Mouse (Mus musculus) ovary, postnatal 36 days (tissue): ENCODE data around the gene Limch1.

Source experiments
- DNase-seq: peaks from one replicate; pipeline ENCODE4 v3.0.0; 2022; ENCODE audit warnings: low spot score, mixed read lengths

The Limch1 gene

DNA sequence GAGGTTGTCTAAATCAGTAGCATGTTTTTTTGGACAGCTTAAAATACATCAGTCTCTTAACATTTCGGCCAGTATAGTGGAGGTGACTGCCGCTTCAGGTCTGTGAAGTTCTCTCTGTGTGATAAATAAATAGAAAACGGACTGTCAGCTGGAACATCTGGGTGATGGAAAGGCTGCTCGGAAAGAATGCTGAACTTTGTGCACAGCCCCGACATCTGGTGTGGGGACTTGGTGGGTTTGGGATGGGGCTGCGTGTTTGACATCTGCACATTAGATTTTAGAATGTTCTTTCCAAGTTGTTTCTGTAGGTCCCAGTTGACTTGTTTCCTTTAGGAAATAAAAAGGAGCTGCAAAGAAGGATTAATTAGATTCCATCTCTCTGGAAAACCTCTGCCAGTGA is 89.1 kb downstream of the Limch1 start:
- DNase-seq, result no peak

DNA sequence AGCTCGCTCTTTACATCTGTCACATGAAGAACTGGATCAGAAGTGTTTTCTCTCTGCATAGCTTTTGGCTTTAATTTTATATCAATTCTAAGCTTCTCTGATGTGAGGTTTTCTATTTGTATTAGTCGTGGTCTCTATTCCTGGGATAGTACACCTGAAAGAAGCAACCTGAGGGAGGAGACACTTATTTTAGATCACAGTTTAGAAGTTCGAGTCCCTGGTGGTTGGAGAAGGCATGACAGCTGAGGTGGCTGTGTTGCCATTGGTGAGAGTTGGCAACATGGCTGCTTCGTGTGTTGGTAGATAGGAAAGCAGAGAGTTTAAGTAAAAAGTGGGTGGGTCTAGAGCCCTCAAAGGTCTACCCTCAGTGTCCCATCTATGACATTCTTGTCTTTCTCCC is 91.3 kb downstream of the Limch1 start:
- DNase-seq, result no peak

DNA sequence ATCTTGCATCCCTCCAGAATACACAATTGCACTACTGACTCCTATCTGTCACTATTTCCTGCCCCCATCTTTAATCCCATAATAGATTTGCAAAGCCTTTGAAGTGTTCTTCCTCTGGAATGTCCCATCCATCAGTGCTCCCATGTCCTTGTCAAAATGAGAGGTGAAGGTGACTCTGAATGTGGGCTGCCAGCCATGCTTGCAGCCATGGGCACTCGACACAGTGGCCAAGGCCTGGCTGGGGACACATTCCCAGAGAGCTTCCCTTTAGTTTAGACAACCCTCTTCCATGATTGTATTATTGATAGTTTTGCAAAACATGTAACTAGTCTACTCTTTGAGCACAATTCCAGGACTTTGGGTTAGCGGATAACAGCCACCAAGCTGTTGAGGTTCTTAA is 96.3 kb downstream of the Limch1 start:
- no peak for DNase-seq

DNA sequence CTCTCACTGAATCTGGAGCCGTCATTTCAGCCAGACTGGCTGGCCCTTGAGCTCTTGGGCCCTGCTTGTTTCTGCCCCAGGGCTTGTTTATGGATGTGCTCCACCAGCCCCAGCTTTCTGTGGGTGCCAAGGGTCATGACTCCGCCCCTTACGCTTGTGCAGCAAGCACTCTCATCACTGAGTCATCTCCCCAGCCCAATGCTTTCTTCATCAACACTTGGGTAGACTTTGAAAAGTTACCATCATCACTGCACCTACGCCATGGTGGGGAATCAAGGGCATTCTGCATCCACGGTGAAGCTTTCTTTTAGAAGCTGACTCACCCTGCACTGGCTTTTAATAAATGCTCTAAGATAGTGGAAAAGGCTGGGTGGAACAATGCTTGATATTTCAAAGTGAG is 97.1 kb downstream of the Limch1 start:
- no peak for DNase-seq

DNA sequence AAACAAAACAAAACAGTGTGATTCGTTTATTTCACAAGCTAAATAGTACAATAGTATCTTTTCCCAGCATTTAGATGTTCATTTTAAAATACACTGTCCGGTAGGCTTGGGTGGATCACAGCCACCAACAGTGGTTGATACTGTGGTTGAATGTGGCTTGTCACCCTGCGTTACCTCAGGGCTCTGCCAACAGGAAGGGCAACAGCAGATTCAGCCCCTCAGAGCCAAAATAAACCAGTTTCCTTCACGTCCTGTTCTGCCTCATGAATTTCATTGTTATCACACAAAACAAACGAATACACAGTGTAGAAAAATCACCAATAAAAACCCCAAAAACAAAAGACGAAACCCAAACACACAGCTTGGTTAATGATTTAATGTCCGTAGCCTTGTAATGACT is 102.5 kb downstream of the Limch1 start:
- no peak for DNase-seq

DNA sequence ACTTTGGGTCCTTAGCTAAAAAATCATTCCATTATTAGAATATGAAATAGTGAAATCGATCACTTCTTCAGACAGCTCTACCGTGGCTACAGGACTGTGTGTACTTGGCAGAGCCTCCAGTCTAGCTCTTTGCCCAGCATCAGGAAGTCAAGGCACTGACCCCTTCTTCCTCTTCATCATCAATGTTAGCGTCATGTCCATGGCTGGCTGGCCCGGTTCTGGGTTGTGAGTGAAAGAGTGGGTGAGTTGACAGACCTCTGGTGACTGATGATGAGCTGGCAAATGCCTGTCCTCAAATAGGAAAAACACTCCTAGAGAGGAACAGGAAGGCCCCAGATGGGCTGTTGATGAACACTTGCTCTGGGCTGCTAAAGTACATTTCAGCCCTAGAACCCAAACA is 103.5 kb downstream of the Limch1 start:
- DNase-seq, result no peak

DNA sequence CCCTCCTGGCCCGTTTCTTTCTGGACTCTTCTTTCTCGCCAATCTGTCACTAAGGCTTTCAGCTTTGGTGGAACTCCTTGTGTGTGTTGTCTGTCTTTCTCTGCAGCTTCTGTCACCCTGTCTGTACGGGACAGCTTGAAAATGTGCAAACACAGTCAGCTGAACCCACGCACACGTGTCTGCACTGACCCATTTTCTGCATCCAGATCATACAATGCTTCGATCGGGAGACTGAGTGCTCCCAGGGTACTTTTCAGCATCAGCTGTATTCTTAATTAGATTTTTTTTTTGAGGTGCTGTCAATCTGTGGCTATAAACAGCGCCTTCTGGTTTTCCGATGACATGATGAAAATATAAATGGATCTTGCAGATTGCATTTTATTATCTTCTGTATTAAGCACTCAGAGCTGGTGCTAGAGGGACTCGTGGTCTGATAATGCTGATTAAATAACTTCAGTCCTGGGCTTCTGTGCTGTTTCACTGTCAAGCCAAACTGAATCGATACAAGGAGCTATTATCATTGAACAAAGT is 105.2 kb downstream of the Limch1 start:
- no peak for DNase-seq

DNA sequence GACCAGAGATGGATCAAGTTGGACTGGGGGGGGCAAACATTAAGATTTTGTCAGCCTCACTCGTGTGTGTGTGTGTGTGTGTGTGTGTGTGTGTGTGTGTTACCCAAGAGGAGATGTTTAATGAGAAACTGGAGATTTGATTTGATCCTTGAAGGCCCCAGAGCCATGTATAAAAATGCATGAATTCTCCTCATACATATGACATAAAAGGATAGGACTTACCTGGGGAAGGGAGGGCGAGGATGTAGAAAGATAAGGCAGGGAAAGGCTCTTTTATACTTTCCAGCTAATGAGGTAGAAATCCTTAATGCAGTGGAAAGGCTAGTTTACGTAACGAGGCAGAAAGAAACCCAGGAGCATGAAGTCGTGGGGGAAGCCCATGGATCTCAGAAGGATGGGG is 106.1 kb downstream of the Limch1 start:
- DNase-seq, result no peak

DNA sequence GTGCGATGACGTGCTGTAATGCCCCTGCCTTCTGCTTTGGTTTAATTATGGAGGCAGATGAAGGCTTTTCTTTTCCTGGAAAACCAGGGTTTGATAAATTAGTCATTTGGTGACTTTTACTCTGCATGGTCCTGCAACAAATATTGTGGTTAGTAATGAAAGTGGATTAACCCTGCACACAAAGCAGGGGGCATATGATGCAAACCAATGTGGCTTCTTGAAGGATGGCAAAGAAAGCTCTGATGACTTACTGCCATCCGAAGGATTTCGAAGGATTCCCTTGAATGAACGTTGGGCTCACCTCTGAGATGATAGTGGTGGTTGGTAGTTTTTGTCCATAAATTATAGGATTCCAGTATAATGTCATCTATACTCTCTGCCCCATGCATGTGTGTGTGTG is 108.6 kb downstream of the Limch1 start:
- no peak for DNase-seq

DNA sequence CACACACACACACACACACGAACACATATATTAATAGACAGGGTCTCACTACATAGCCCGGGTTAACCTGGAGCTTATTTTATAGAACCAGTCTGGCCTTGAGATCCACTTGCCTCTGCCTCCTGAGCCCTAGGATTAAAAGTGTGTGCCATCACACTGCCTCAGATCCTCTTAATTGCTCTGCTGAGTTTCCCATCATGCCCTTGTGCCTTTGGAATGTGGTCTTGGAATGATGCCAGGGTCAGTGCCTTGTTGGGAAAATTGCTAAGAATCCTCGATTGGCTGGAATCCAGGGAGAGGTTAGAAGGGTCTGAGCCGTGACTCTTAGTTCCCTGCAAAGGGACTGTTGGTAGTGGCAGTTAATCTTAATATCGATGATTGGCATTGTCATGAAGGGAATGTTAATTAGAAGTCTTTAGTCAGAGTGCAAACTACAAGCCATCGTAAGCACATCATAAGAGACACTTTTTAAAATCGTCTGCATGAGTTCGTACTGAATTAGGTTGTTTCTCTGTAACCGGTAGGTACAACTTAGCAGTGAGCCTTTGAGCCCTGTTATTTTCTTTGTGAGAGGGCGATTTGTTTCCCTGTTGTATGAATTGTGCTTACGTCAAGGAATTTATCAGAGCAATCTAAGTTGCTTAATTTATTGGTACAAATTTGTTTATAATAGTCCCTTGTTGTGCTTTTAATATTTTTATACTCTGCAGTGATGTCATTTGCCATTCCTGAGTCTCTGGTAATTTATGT is 109.9 kb downstream of the Limch1 start:
- no peak for DNase-seq

DNA sequence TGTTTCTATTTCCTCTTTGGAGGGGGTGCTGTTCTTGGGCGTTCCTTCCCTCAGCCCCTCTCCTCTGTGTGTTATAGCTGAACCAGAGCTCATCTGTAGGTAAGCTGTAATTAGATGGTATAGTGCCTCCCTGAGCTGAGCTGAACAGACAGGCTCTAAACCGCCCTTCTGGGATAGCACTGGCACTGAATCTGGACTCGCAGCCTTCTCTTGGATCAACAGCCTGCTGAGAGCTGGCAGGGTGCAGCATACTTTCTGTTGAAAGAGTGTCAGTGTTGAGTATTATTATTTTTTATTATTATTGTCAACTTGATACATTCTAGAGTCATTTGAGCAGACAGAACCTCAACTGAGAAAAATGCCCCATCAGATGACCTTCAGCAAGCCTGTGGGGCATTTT is 113.9 kb downstream of the Limch1 start:
- DNase-seq, result no peak

DNA sequence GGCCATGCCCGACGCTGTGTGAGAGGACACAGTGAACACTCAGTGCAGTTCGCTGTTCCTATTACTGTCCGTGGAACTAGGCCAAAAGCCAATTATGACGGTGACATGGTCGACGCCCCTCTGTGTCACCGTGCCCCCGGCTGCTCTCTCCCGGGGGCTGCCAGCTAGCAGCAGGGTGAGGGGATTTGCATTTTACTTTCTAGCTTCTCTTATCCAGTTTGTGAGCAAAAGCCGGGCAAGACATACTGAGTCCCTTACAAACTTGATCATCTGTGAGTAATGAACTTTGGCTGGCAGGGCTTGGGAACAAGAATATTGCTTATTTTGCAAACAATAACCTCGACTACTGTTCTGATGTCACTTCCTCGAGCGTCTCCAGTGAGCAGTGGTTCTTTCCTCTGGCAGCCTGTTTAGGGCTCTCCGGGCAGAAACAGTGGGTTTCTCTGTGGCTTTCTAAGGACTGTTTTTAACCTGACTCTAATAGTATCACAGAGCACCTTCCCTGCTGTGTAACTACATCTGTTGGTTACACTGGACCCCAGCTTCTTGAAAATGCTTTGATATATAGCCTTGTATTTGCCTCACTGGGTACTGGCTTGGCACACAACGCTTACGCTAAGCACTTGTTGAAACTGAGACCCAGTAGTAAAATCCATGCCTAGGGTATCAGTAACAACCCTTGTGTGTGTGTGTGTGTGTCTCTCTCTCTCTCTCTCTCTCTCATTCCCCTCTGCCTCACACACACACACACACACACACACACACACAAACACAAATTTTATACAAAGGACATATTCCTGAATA is 115.8 kb downstream of the Limch1 start:
- peak; percentile 13 for DNase-seq

DNA sequence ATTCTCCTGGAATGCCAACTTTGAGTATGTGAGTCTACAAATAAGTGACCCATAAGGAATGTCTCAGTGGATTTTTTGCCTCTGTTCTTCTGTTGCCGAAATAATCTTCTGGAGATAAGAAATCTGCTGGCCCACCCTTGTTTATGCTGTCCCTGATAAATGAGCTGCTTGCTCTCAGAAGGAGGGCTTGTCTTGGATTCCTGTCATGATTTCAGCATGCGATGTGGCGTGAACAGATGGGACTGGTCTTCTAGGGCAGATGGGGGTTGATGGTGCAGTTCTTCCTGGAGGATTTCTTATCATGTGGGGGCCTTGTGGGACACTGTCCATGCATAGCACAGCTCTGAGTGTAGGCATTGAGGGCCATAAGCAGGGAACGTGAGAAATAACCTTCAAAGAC is 116.5 kb downstream of the Limch1 start:
- no peak for DNase-seq

DNA sequence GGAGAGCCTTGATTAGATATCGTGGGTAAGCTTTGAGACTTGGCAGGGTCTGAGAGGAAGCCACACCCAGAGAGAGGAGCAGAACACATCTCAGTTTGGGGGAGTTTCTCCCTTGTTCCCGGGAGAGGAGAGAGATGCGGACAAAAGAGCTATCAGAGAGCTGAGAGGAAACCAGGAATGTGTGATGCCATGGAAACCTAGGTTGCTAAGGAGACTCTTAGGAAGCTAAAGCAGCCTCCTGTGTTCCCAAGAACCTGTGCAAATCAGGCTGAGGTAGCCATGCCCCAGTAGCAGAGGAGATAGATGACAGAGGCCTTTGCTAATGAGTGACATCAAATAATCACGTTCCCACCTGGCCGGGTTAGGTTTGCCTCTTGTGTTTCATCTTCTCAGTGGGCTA is 119.6 kb downstream of the Limch1 start:
- no peak for DNase-seq

DNA sequence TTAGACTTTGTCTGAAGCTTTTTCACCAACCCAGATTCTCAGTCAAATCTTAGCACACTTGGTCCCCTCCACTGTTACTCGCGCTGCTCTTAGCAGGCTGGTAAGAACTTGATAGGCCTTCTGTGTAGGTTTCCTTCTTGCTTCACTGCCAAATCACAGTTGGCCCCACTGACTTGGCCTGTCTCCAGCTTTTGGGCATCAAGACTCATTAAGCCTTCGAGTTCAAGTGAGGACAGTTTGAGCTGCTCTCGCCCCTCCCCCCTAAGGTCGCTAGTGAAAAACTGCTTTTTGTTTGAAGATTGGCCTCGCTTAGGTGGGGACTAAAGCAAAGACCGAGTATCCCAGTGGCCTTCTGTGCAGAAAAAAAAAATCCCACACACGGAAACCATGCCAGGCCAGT is 120.4 kb downstream of the Limch1 start:
- DNase-seq, result peak; percentile 13

DNA sequence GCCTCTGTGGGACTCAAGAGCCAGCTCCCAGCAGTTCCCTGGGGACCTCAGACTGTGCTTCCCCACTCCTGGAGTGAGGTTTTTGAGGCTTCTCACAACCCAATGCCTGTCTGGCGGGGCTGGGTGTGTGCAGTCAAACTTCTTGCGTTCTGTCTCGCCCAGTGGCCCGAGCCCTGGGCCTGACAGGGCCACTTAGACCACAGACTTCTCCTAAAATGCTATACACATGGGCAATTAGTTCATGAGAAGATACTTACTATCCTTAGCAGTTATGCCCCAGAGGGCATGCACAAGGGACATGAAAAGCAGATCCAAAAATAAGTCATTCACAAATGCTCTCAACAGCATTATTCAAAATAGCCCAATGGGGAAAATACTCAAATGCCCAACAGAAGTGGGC is 123.9 kb downstream of the Limch1 start:
- no peak for DNase-seq

DNA sequence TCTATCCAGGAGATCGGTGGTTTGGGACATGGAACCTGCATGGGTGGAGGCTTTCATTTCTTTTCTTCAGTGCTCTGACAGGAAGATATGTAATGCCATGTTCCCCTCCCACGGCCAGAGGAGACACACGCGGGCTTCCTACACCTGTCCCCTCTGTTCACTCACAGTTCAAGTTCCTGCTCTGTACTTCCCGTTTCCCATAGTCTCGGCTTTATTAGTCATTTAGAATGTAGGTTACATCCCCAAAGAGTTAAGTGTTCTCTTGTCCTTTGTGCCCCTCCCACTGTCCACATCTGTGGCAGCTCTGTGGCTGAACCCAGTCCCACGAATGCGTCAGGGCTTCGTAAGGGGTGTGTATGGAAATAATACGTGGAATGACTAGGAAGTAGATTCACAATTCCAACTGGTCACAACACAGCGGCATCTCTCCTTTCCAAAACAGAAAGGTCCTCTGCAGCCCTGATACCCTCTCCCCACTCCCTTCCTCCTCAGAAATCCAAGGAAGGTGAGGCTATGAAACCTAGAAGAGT is 126.0 kb downstream of the Limch1 start:
- DNase-seq, result no peak

DNA sequence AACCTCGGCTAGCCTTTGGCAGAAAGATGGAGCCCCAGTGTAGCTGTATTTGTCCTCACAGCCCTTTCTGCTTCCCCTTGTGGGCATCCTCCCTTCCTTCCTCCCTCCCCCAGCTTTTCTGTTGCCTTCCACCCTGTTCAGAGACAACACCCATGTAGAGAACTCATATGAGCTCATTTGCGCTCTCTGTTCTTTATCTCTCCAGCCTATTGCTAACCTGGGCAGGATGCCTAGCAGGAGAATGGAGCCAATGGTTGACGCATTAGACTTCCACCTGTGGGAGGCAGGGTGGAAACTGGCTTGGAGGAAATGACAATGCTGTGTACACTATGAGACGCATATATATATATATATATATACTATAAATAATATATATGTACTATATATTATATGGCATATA is 126.4 kb downstream of the Limch1 start:
- DNase-seq, result no peak

DNA sequence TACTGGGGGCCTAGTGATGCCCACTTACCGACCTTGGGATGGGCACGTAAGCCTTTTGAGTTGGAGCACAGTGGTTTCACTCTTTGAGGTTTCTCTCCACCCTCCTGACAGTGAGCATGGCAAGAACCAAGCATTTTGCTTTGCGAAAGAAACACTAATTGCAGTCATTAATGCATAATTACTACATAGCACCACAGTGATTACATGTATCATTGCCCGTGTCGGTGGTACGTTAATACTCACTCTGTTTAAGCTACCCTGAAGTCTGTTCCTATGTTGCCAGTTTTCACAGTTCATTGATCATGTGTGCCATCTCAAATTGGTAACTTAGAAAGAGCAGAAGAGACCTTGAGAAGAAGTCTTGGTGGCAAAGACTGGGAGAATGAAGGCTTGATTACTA is 127.1 kb downstream of the Limch1 start:
- DNase-seq, result no peak

DNA sequence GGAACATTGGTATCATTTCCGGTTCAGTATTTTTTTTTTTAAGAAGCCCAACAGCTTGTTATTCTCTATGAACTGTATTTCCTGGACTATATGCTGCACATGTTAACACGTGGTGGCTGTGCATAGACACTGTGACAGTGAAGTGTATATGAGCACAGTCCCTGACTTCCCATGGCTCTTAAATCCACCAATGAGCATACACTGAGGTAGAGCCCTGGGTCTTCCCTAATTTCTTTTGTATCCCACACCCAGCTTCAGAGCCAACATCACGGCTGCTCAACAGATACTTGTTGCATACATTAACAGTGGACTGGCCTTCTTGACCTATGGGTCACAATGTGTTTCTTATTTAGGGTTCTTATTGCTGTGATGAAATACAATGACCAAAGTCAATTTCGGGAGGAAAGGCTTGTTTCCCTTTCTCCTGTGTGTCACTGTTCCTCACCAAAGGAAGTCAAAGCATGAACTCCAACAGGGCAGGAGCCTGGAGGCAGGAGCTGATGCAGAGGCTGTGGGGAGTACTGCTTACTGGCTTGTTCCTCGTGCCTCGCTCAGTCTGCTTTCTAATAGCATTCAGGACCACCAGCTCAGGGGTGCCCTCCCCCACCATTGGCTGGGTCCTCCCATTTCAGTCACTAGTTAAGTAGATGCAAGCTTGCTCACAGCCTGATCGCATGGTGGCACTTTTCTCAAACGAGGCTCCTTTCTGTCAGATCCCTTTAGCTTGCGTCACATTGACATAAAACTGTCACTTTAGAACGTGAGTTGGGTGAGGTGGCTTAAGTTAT is 130.6 kb downstream of the Limch1 start:
- no peak for DNase-seq

DNA sequence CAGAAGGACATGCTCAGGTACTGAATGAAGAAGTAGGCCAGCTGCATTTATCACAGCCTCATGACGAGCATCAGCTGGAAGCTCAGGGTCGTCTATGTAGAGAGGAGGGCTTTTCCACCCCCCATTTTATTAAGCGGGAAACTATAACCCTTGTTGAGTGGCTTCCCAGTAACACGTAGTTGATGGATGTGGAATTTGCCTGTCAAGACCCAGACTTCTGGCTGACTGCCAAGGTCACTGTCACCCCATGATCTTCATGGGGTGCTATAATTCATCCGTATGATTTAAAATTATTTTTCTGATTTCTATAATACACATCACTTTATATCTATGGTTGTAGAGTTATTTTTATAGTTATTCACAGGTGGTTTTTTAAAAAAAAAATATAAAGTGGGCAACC is 131.4 kb downstream of the Limch1 start:
- no peak for DNase-seq

DNA sequence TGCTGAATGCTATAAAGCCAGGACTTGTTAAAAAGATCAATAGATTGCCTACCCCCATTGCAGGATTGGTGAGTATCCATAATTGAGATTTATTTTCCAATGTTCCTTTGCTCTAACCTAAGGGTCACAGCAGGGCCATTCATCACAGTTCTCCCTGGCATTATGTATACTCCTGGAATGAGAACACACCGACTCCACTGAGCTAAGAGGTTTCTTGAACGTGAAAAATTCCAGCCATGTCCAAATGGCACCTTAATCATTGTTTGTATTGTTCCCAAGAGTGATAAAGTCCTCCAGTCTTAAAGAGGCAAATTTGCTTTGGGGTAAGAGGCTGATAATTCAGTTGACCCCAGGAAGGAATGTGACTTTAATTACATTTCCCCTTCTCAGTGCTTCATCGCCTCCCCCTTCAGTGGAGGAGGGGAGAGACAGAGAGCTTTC is 136.3 kb downstream of the Limch1 start:
- no peak for DNase-seq
